In genomic region chr4:120223108-120223745, GRCm38 (mm10) we compare ENCODE assay signal across 11 mouse cellular contexts.
DNase-seq lines count a peak whose midpoint lies in the region; ATAC-seq and TF ChIP-seq lines count a peak whose summit lies in the region.
"Had no signal": no experiment of that assay in that cellular context is flagged by ENCODE, and none has a peak within 500 bp of the region (broad histone marks: within the 10 kb centered on the region; RNA-seq: fewer than 3 reads in every experiment).

No protein-coding gene starts in this region.

- H3K36me3 ChIP-seq in neural tube, embryonic 12.5 days, result no peaks in the 10 kb centered on the region
- no peaks in the 10 kb centered on the region for H3K36me3 ChIP-seq in intestine, embryonic 15.5 days
- no peaks in the 10 kb centered on the region for H3K36me3 ChIP-seq in stomach, postnatal 0 days (ENCODE audit: control insufficient read depth, insufficient read depth, low read length)
- H3K36me3 ChIP-seq: kidney, embryonic 15.5 days had no signal

- no peak for TF ChIP-seq EP300 in stomach, postnatal 0 days (optimal IDR thresholded peaks at IDR 0.05)

- ATAC-seq in neural tube, embryonic 12.5 days (ENCODE audit: low FRiP score, low read depth), result peak; percentile 17; the same call in 1 of the 2 replicates
- peak; percentile 56 for ATAC-seq in intestine, embryonic 15.5 days
- ATAC-seq in stomach, postnatal 0 days (ENCODE audit: low FRiP score, low TSS enrichment), result peak; percentile 47

- no peak overlapping the region for H3K4me3 ChIP-seq in gastrocnemius, adult 2 months
- H3K4me3 ChIP-seq in neural tube, embryonic 12.5 days, result no peak overlapping the region
- no peak overlapping the region for H3K4me3 ChIP-seq in intestine, embryonic 15.5 days (replicated peaks)
- no peak overlapping the region for H3K4me3 ChIP-seq in stomach, postnatal 0 days (ENCODE audit: low read depth, low read length)
- H3K4me3 ChIP-seq: erythroblast, embryonic 14.5 days; kidney, embryonic 15.5 days had no signal

- H3K4me1 ChIP-seq in neural tube, embryonic 12.5 days, result no peaks in the 10 kb centered on the region; the same call in 1 of the 2 replicates
- H3K4me1 ChIP-seq in intestine, embryonic 15.5 days (replicated peaks), result peaks cover 13% of the 10 kb centered on the region
- H3K4me1 ChIP-seq in stomach, postnatal 0 days (replicated peaks; ENCODE audit: control insufficient read depth, insufficient read depth), result no peaks in the 10 kb centered on the region

- H3K9ac ChIP-seq in neural tube, embryonic 12.5 days, result no peak overlapping the region
- H3K9ac ChIP-seq in intestine, embryonic 15.5 days, result no peak overlapping the region
- no peak overlapping the region for H3K9ac ChIP-seq in stomach, postnatal 0 days (ENCODE audit: low read length)
- H3K9ac ChIP-seq: kidney, embryonic 15.5 days had no signal

- no peaks in the 10 kb centered on the region for H3K9me3 ChIP-seq in neural tube, embryonic 12.5 days
- no peaks in the 10 kb centered on the region for H3K9me3 ChIP-seq in intestine, embryonic 15.5 days
- no peaks in the 10 kb centered on the region for H3K9me3 ChIP-seq in stomach, postnatal 0 days (ENCODE audit: control insufficient read depth, low read length)
- H3K9me3 ChIP-seq: kidney, embryonic 15.5 days had no signal

- peak overlapping the region; percentile 57 for H3K27ac ChIP-seq in gastrocnemius, adult 2 months
- no peak overlapping the region for H3K27ac ChIP-seq in neural tube, embryonic 12.5 days
- no peak overlapping the region for H3K27ac ChIP-seq in intestine, embryonic 15.5 days
- no peak overlapping the region for H3K27ac ChIP-seq in stomach, postnatal 0 days (replicated peaks)
- H3K27ac ChIP-seq: kidney, embryonic 15.5 days had no signal

- H3K4me2 ChIP-seq in neural tube, embryonic 12.5 days (replicated peaks), result no peak overlapping the region
- no peak overlapping the region for H3K4me2 ChIP-seq in intestine, embryonic 15.5 days (replicated peaks)
- H3K4me2 ChIP-seq in stomach, postnatal 0 days (replicated peaks; ENCODE audit: low read depth), result no peak overlapping the region
- H3K4me2 ChIP-seq: kidney, embryonic 15.5 days had no signal

- intact Hi-C loops in gastrocnemius, adult 2 months (cut with DNase I), result no loop called here
- intact Hi-C loops in gastrocnemius, postnatal 14 days (cut with DNase I; ENCODE audit: low total_unique reads), result no loop called here

- H3K27me3 ChIP-seq in neural tube, embryonic 12.5 days (replicated peaks), result 0 out of 2 replicates have a peak, but pooled peaks cover 6% of the 10 kb centered on the region
- H3K27me3 ChIP-seq in intestine, embryonic 15.5 days (replicated peaks), result no peaks in the 10 kb centered on the region
- H3K27me3 ChIP-seq in stomach, postnatal 0 days (ENCODE audit: control insufficient read depth, insufficient read depth, low read length), result no peaks in the 10 kb centered on the region
- H3K27me3 ChIP-seq: kidney, embryonic 15.5 days had no signal

- DNase-seq in gastrocnemius, adult 2 months, result no peak
- no peak for DNase-seq in gastrocnemius, postnatal 14 days
- DNase-seq in neural tube, embryonic 10.5 days (ENCODE audit: extremely low spot score, low spot score), result no peak
- no peak for DNase-seq in stomach, postnatal 0 days (ENCODE audit: low spot score)
- DNase-seq in lung, adult 18-20 months, result no peak
- no peak for DNase-seq in frontal cortex, postnatal 10 days (ENCODE audit: low spot score in 2 of 2)
- DNase-seq: thymus, postnatal 25 days had no signal

- 82% methylated on average over 7 of the region's 7 CpGs for WGBS in neural tube, embryonic 12.5 days
- 69% methylated on average over 7 of the region's 7 CpGs for WGBS in intestine, embryonic 15.5 days
- whole genome bisulfite sequencing in stomach, postnatal 0 days, result 63% methylated on average over 7 of the region's 7 CpGs

- TF ChIP-seq CTCF in gastrocnemius, adult 2 months (IDR thresholded peaks at IDR 0.05), result no peak
- TF ChIP-seq CTCF in stomach, postnatal 0 days (IDR thresholded peaks at IDR 0.05; ENCODE audit: low read depth), result no peak
